Mouse (Mus musculus) liver, adult 2 months (tissue): ENCODE results near the gene Zfp287.

ENCODE experiments used
- CTCF ChIP-seq: fragments of 200-500 bp; IDR thresholded peaks from 2 replicates; pipeline ENCODE4 v1.5.1; 2011; ENCODE audit warnings: low read depth, low read length, control low read depth
- POLR2A ChIP-seq: fragments of 200-500 bp; IDR thresholded peaks from 2 replicates; pipeline ENCODE4 v1.6.1; 2011; ENCODE audit warnings: low read length, control low read depth; ENCODE audit not compliant: insufficient read depth; ENCODE audit errors: extremely low read depth

DNA sequence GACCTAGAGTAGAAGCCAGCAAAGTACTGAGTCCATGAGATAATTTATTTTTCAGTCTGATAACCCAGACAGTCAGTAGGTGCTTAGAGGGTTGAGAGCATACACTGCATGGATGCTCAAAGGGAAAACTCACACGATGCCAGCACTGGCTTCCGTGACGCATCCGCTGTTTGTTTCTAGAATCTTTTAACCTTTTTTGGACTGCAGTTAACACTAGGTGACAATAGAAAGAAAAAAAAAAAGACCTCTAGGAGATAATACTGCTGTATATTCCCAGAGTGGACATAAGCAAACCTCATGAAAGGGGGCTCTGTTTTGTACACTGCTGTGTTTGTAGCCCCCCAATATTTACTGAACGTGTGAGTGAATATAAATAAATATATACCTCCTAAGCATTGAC, 62.7 kb downstream of the Zfp287 start:
- TF ChIP-seq POLR2A (no peak), CTCF (no peak)
